Mouse (Mus musculus) kidney, postnatal 36 days (tissue): ENCODE results near the gene Dip2b.

ENCODE experiments used
- DNase-seq, 2 experiments: peaks; one replicate each; pipeline ENCODE4 v3.0.0; 2021 to 2022; ENCODE audit warnings: mixed read lengths in 2 of 2

Dip2b gene

DNA sequence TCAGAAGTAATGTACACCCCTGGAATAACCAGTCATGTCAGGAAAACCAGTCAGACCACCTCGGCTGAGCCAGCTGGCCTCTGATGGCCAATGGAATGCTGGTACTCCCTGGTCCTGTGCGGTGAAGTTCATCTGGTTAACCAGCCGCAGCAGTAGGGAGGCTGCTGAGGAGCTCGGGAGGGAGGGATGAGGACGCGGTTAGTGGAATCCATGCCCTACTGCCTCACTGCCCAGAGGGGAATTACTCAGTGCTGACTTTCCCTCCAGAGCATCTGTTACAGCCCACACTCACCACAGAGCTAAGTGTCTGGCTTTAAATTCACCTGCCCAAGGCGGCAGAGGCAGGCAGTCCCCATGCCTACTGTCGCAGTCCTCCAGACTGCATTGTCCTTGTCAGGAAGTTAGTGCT is 51.2 kb downstream of the Dip2b start:
- peak in 1 of 2 experiments; percentile 38 for DNase-seq

DNA sequence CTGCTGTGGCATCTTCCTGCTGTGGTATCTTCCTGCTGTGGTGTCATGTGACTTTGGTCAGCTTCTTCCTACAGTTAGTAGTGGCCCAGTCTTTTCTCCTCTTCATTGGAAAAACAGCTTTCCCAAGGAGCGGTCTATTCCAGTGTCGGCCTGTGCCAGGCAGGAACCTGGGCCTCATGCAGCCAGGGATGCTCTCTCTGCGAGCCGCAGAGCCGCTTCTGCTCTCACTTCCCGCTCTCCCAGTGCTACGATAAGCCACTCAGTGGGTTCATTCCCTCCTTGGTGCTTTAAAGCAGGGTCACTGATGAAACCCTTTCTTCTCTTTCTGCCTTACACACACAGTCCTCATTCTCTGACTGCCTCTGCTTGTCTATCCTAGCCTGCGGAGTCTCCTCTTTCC is 53.4 kb downstream of the Dip2b start:
- no peak for DNase-seq

DNA sequence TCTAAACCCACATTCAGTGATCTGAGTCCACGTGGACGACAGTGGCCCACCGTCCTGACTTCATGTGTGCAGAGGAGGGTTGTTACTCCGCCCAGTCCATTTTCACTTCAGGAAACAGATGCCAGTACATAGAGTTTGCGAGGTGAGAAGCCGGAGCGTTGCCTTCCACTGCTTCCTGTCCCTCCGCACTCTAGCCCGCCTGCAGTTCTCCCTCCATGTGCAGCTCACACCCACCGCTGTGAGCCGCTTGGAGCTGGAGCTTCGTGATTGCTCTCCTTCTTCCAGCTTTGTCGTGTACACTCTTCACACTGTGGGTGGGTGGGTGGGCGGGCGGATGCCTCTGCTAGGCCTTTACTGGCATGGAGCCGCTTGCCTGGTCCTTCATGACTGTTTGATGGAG is 53.8 kb downstream of the Dip2b start:
- DNase-seq = no peak

DNA sequence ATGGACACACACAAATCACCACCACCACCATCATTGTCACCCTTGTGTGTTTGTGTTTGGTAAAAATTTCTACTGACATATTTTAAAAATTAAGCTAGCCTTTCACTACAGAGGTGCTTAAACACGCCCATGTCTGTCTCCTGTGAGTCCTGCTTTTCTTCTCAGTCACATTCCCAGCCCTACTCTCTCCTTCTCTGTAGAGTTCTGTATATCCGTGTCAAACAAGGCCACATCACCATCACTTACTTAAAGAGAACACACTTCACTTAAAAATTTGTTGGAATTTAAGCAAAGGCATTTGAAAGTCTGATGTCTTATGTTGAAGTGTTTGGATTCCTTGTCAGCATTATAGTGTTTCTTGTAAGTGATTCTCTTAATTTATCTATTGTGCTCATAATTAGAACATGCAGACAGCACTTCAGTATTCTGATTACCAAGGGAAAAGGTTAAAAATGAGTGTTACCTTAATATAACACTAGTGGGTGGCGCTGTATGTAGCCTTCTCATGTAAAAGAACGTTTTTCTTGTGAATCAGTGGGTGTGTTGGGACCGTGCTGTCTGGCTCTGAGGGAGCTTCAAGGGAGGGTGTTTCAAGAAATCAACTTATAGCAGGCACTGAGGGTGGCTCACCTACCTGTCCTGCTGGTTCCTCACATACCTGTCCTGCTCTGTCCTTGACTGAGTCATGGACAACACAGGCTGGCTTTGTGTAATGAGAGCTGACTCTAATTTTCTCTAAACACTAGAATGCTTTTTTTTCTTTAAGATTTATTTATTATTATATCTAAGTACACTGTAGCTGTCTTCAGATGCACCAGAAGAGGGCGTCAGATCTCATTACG is 58.3 kb downstream of the Dip2b start:
- no peak for DNase-seq

DNA sequence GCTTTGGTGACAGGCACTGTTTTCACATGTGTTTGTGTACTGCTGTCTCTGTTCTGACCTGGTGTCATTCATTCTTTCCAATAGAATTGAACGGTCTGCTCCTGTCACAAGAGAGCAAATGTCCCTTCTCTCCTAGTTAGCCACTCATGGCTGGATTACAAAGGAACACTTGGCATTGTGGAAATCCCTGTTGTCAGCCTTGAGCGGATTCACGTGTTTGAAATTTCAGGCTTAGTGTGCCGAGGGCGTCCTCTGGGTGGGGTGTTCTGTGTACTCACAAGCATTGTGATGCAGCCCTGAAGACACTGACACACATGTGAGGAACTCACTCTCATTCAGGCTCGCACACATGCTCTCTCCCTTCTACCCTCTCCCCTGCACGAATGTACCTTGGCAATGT is 61.9 kb downstream of the Dip2b start:
- no peak for DNase-seq

GRCm38 (mm10) chr15:100101206-100101605 is 62.7 kb downstream of the Dip2b start:
- DNase-seq = no peak

DNA sequence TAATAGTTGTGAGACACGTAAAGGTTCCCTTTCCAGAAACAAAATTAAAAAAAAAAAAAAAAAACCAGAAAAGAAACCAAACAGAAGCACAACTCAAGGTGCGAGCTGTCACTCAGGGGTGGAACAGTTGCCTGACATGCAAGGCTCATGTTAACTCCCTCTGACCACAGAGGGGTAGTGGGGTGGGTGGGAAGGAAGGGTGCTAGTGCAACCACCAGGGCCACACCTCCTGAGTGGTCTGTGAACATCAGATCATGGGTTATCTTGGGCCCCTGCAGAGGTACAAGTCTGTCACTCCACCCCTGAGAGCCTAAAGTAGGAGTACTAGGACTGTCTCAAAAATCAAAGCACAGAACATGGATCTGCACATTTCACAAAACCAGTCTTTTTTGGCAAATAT is 65.7 kb downstream of the Dip2b start:
- DNase-seq = no peak

DNA sequence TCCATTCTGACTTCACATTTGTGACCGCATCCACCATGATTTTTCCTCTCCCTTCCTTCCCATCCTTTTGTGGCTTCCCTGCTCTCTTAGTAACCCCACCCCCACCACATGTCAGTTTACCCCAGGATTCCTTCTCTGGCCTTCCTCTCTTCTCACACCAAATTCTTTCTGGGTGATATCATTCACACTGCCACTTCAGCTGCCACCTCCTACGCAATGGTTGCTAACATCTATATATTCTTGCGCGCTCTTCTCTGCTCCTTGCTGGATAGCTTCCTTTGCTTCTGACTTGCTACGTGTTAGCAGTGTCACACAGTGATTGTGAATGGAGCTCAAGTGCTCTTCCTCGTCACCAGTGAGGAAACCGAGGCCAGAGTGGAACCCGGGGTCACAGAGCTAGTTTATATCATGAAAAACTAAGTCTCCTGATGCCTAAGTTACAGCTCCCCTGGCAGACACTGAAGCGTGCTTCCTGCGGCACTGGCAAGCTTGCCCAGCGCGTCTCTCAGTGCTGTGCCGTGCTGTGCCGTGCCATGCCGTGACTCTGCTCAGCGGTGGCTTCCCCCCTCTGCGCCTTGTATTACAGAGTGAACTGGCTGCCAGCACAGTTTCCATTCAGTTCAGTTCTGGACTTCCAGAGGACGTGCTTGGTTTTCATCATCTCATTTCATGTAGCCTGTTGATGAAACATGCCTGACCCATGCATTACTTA is 69.8 kb downstream of the Dip2b start:
- no peak for DNase-seq

GRCm38 (mm10) chr15:100109916-100110315 is 71.5 kb downstream of the Dip2b start:
- no peak for DNase-seq

DNA sequence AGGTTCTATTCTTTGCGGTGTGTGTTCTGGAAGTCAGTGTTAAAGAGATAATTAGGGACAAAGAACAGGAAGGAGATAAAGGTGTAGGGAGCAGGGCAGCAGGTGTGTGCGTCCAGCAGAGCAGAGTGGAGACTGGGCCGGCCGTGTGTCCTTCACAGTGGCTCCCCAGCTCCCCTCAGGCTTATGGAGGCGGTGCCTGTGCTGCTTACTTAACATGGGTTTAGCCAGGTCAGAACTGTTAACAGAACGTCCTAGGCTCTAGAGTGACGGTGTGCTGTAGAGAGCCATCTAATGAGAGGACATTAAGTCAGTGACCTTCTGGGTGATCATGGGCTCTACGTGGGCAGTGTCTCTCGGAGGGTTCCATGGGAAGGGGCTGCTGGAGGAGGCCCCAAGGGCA is 73.4 kb downstream of the Dip2b start:
- DNase-seq = peak; percentile 43 to 49

DNA sequence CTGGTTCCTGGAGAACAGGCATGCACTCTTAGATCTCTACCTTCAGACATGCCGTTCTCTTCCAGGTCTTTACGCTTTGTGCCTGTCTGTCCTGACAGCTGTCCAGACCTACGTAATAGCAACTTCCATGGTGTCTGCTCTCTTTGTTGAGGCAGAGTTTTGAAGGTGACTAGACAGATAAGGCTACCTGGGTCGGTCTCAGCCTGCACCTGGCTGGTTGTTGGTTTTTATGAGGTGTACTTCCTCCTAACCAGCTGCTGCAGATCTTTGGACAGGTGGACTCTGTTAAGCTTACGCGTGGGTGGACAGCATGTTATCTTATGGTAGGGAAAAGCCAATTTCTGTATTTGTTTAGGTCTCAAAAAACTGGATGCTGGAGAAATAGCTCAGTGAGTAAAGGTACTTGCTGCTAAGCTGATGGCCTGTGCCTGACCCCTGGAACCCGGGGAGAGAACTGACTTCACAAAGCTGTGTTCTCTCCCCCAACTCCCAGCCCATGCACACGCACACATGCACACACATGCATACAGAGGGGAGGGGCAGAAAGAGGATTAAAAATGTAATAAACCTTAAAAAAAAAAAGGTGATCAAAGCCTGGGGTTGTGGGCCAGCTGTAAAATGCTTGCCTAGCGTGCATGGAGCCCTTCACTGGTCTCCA is 74.0 kb downstream of the Dip2b start:
- DNase-seq = no peak

DNA sequence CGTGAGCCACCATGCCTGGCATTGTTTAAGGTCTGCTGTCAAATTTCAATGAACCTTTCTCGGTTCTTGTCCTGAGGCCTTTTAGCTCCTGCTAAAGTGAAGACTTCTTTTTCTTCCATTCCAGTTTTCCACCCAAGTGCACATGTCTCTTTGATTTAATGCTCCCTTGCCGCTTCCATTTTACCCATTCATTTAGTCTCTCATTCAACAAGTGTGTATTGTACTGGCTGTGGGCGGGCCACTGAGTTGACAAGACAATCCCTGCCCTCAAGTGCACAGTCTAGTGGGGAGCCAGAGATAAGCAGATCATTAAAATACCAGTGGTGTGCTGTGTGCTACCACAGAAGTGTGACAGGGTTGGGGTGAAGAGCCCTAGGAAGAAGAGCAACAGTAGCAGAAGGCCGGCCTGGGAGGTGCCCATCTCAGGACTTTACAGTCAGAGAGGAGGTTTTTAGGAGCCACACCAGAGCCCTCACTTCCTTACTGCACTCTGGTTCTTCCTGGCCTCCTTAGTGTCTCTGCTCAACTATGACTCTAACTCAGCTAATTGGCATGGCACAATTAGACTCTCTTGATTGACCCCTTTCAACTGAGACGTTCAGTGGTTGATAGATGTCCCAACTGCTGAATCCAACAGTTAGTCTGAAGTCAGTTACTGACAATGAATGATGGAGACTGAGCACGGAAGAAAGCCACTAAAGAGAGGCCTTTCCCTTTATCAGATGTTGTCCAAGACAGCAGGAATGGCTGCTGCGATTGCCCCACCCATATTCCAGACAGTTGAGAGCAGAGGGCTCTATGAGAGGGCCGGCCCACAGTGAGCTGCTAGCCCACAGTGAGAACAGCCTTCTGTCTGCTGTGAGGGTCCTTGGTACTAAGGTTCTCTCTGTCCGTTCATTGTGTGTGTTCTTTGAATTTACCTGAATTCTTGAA is 75.1 kb downstream of the Dip2b start:
- no peak for DNase-seq

DNA sequence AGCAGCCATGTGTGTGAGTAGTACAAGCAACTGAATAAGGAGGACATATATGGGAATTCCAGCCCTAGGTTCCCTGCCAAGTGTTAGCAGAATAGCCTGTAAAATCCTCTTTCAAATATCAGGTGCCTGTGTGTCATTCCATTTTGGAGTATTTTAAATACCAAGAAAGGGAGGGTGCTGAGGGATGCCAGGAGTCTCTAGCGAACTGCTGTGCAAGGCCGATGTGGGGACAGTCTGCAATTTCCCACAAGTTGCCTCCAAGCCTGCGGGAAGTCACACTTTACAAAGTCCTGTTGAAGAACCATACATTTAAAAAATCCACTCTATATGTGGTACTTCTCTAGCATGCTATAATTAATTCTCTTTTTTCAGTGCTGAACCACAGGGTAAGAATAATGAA is 77.0 kb downstream of the Dip2b start:
- DNase-seq = no peak

GRCm38 (mm10) chr15:100116325-100116724 is 77.9 kb downstream of the Dip2b start:
- no peak for DNase-seq

DNA sequence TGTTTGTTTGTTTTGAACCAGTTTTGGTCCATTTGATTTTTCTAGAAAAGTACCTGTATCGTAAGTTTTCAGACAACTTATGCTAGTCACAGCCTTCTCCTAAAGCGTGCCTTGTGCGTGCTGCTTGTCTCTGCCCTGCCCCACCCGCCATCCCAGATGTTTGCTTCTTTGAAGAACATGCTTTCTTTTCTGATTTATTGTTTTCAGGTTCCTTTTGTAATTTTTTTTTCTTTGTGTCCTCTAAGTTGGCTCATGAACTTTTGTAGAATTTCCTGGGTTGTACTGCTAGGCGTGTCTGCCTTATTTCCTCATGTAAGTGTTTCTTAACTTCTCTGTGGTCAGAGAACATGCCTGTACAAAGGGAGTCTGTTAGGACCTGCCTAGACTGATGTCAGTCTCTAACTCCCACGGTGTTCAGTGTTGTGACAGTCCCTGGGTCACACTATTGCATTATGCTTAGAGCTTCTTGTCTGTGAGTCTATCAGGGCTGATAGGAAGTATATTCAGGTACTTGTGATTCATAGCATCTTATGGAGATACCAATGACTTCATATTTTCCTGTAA is 80.8 kb downstream of the Dip2b start:
- DNase-seq = peak; percentile 37 to 49

- DNase-seq = no peak
These were observed 83.0 kb downstream of the Dip2b start for GRCm38 (mm10) chr15:100121437-100121836.

DNA sequence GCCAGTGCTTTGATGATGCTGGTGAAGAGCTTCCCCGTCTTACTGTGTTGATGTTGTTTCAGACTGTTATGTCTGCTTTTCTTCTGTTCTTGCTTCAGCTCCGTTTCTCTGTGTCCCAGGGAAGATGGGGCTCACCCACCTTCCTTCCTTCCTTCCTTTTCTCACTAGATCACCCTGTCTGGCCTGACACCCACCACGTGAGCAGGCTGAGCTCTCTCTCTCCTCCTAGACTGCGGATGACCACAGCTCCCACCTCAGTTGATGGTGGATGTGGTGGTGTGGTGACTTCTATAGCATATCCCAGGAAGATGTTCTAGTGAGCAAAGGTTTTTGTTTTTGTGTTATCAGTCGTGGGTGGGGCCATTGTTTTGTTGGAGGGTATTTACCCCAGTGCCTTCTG is 85.4 kb downstream of the Dip2b start:
- DNase-seq = no peak

DNA sequence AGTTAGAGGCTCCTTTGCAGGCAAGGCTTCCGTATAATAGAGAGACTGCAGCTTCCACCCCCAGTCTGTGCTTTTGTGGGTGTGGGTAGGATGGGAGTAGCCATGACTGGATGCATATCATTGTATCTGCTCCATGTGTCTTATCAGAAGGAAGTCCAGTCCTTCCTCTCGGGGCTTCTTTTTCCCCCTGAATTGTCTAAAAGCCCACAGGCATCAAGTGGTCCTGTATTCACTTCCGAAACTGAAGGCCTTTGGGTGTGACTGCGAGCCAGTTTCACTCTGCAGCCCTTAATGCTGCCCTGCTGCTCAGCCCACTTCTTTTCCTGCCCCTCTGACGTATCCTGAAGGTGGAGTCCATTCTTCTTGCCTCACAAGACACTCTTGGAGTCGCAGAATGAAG is 86.8 kb downstream of the Dip2b start:
- DNase-seq = peak; percentile 13 to 51

DNA sequence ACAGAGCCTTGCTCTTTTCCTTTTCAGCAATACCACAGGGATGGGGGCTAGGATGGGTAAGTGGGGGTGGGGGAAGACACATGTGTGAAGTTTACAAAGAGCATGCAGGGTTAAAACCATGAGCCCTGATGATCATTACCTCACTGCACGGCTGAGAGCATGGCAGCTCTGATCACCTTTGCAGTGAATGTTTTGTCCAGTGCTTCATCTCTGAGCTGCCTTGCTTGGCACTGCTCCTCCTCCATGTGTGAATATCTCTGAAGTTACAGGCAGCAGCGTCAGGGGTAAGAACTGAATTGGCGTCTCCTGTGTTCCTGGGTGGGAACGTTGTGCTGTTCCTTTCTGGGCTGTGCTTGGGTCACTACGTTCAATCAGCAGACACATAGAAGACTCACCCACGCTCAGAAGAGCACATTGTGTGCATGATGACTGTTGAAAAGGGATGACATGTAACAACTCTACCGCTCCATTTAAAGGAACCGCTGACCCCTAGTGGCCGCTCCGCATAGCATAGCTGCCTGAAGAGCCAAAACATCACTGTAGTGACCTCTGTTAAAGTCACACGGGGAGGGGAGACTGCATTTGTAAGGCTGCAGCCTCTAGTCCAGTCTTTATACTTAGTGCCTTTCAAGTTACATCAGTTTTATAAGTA is 88.1 kb downstream of the Dip2b start:
- peak; percentile 87 to 95 for DNase-seq

GRCm38 (mm10) chr15:100129151-100129790 is 90.8 kb downstream of the Dip2b start:
- DNase-seq = peak; percentile 9 to 36

DNA sequence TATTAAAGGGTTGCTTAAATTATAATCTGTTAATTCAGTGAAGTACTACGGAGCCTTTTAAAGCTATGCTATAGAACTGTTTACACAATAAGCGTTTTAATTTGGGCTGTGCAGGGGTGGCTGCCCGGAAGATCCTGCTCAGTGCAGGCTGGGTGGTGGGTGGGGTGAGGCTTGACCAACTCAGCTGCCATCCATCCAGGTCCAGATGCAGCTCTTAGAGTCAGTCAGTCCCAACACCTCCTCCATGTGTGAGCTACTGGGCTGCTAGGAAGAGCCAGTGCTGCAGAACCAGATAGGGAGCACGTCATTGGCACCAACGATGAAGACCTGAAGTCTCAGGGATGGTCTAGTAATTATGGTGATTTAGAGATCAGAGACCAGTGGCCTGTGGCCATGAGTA is 101.2 kb downstream of the Dip2b start:
- no peak for DNase-seq
